Mouse (Mus musculus) layer of hippocampus, postnatal 25 days (tissue): ENCODE data around the gene Itga6. TPM values are rescaled to one million over a fixed set of nuclear protein-coding genes. Genes with fewer than 3 reads are reported as not detected.

ENCODE experiments used
- DNase-seq, 2 experiments: peaks; one replicate each; pipeline ENCODE4 v3.0.0; 2022; ENCODE audit warnings: mixed read lengths in 2 of 2, low spot score in 1 of 2; ENCODE audit errors: extremely low spot score in 1 of 2
- total RNA-seq, 2 experiments: library from RNA; stranded (reverse); gene quantifications; 2 replicates each; pipeline ENCODE4 v1.2.3; 2021

Gene Itga6
- total RNA-seq, 2 experiments from 2014 or later, result 27.2 to 35.7 TPM

DNA sequence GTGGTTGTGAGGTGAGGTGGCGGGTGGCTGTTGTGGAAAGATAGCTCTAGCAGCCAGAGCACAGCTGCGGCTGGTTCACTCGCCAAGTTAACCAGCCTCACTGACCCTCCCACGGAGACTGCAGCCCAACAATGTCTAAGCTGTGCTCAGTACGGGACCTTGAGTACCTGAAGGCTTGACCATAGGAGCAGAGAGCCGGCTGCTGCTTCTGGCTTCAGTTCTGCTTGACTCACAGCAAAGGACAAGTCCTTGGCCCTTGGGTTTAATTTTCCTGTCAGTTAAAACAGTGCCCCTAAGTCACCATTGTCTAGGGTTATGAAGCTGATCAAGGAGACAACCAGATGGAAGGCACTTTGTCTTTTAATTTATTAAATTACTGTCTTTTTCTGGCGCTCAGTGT is 89.0 kb downstream of the Itga6 start:
- DNase-seq, result no peak

DNA sequence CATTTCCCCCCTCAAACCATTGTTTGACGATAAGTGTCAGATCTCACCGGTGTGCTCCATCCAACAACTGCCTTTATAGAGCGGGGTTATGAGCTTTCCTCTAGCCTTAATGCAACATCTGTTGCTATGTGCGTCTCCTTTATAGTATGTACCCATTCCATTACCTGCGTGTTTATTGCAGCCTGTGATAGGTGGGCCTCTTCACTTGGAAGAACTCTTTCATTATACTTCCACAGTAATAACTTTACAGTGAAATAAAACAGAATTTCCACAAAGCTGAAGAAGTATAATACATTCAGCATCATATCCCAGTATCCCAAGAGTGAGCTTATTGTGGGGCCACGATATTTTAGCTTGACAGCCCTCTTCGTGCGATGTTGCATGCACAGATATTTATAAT is 90.1 kb downstream of the Itga6 start:
- no peak for DNase-seq

DNA sequence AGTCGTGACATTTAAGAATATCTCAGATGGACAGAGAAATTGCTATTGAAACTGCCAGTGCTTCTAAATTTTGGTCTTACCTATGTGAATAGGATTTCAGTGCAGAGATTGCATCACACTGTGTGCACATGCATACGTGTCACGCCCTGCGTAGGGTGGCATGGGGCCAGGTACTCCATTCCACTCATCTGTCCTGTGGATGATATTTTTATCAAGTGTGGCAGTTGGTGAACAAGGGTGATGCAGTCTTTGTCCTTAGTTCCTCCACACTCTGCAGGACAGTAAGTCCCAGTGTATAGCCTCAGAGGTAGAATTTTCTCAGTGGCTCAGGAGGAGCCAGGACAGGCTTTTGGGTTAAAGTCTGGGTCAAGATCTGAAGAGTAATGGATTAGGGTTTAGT is 90.8 kb downstream of the Itga6 start:
- DNase-seq, result no peak

DNA sequence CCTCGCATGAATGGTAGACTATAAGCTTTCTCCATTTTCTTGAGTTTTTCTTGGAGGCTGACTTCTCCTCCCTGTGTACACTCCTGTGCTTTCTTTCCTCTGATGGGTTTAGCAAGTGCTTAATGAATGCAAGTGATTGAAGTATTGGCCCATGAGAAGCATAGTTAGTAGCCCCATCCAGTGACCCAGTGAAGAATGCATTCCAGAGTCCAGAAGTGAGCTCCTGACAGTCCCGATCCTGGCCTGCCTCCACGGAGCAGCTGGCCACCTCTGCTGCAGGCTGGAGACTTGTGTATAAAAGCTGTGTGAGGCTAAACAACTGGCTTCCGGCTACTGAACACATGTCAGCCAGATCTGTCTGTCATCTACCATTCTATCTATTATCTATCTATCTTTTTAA is 91.8 kb downstream of the Itga6 start:
- DNase-seq, result no peak

DNA sequence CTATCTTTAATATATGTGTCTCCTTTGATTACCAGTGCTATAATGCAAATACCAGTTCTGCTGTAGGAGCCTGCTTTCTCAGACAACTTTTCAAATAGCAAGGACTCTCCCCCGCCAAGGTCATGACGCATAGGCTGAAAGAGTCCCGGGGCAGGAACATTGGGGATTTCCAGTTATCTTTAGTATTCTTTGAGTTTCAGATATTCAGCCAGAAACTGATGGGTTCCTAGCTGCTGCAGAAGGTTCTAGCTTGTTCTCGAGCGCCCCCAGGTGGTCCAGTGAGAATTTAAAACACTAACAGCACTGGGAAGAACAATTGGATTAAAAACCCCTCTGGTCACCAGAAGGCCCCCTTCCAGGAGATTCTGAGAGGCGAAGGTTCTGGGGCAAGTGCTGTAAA is 92.4 kb downstream of the Itga6 start:
- peak; percentile 61 to 95 for DNase-seq

DNA sequence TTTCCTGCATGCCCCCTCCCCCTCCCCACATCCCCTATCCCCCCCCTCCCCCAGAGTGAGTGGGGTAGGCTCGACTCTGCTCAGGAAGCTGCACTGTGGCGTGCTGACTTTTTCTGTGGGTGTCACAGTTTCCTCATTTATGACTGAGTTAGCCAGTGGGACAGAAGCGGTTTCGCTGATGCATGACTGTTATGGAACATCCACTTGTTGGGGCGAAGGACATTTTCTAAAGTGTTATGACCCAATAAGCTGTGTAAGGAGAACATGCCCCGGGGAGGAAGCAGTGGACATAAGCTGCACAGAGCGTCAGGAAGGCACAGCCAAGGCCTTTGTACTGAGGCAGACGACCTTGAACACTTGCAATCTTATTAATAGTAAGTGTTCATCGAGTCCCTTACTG is 97.9 kb downstream of the Itga6 start:
- no peak for DNase-seq

DNA sequence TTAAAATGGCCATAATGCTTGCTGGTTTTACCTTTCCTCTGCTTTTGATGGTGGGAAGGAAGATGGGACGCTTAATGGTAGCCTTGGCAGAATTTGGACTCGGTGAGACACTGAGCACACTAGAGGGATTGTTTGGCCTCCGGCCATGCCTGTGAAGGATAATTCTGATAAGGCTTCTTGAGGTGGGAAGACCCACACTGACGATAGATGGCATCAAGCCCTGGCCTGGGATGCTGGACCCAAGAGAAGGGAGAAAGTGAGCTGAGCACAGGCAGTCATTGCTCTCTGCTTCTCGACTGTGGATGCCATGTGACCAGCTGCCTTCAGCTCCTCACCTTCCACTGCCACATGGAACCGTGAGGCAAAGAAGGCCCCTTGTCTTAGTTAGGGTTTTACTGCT is 99.5 kb downstream of the Itga6 start:
- no peak for DNase-seq

DNA sequence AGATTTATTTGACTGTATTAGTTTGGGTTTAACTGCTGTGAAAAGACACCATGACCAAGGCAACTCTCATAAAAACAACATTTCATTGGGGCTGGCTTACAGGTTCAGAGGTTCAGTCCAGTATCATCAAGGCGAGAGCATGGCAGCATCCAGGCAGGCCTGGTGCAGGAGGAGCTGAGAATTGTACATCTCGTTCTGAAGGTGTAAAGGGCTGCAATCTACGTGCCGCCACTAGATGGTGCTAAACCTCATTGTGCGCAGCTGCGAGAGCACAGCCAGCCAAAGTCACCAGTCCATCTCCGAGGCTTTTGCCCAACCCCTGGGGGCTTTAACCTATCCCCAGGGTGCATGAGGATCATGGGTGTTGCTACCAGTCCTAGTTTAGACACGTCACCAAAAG is 106.7 kb downstream of the Itga6 start:
- DNase-seq, result peak in 1 of 2 experiments; percentile 65

DNA sequence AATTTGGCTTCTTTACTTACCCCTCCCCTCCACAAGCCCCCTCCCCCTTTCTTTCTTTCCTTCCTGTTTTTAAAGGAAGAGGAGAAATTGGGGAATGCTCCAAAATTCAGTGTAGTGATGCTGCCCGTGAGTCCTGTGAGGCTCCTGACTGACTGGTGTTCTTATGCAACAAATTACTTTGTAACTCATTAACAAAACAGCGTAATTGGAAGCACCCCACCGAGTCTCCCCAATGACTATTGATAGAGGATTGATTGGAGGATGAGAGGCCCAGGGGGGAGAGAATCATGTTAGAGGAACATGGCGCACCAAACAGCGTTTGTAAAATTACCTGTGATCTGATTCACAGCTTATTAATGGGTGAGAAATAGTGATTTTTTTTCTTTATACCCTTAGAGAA is 109.7 kb downstream of the Itga6 start:
- DNase-seq, result no peak

DNA sequence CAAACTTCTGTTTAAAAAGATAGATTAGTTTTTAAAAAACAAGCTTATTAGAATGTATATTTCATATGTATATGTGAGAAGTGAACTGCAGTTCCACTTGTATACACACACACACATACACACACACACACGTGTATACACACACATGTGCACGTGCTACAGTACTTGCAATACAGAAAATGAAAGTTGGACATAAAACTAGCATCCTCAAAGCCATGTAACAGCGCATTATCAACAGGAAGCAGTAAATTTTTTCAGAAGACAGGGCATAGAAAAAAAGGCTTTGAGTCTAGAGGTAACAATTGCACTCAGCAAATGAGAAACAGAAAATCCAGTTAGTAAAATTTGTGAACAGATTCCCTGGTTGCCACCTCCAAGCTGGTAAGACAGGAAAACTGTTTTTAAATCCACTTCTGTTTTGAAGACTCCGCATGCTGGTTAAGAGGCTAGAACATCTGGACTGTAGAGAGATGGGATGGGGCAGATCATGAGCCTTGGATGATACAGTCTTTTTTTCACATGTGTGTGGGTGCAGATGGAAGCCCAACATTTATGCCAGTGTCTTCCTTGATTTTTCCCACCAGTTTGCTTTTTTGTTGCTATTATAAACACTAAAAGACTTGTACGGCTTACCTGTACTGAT is 118.2 kb downstream of the Itga6 start:
- no peak for DNase-seq

DNA sequence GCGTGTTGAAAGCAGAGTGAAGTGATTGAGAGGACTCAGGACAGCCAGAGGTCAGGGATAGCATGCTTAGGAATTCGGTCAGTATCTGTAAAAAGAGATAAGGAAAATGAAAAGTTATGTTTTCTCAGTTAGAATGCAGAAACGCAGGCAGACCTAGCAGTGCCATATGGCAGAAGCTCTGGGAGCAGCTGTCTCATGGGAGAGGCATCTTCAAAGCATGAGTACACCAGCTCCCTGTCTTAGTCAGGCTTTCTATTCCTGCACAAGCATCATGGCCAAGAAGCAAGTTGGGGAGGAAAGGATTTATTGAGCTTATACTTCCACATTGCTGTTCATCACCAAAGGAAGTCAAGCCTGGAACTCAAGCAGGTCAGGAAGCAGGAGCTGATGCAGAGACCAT is 119.6 kb downstream of the Itga6 start:
- peak; percentile 30 to 34 for DNase-seq

DNA sequence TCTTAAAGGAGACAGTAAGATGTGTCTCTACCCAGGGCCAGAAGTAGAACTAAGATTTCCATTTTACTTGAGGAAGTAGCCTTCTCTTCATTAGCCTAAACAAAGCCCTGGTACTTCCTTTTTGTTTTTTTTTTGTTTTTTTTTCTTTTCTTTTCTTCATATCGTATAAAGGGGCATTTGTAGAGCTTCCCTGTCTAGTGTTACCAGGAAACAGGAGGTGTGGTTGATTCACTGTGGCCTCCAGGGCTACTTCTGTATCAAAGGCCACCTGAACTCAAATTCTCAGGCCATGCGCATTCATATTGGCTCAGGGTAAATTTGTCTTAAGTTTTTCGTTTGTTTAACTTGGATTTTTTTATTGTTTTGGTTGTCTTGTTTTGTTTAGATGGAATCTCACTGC is 120.5 kb downstream of the Itga6 start:
- DNase-seq, result no peak

DNA sequence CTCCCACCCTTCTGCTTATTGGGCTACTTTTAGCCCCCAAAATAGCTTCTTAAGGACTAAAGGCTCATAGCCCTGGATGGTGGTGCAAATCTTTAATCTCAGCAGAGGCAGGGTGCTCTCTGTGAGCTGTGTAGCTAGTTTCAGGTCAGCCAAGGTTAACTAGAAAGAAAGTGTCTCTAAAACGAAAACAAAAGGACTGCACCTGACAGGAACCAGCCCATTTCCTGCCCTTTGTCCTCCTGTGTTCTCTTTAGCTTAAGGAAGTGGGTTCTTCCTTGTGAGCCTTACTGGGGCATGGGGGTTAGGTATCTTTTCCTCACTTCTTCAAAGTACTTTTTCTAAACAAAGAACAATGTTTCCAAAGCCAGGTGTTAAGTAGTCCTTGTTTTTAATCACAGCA is 121.1 kb downstream of the Itga6 start:
- DNase-seq, result no peak

DNA sequence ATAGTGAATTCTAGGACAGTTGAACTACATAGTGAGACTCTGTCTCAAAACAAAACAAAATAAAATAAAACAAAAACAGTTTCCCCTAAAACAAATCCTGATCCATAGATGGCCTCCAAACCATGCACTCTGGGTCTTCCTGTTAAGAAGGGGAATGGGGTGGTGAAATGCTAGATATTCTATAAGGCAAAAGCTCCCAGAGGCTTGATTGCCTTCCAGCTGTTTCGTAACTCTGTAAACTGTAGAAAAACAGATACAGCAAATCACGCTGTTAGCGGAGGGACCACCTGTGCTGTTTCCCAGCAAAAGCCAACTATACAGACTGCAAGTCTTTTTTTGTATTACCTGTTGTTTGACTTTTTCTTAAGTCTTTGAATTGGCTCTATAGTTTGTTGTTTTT is 121.6 kb downstream of the Itga6 start:
- DNase-seq, result no peak

DNA sequence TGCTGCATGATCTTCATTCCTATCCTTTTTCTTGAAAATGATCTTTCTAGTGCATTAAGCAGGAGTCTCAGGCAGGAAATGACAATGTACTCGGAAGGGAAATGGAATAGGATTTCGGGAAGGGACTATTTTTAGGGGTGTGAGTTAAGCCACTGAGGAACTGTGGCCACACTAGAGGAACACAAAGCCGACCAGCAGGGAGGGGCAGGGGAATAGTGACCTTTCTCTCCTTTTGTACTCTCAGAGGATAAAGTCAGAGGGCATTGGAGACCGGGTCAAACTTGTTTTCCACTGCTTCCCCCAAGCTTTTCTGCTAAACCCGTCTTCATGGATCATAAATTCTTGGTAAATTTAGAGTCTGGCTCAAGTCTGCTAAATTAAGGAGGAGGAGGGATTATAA is 122.1 kb downstream of the Itga6 start:
- DNase-seq, result no peak

DNA sequence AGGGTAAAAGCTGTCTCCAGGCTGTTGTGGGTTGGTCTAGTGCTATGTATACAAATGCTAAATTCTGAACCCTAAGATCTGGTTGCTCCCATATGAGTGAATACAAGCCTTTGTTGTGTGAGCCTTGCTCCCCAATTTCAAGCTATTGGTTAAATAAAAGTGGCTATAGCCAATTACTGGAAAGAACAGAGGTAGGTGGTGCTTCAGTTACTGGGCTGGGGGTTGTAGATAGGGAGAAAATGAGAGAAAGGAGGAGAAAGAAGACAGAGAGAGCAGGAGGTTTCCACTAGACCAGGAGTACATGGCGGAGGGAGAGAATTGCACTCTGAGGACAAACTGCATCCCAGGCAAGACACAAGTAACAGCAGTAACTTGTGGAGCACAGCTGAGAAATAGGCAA is 122.8 kb downstream of the Itga6 start:
- DNase-seq, result no peak

DNA sequence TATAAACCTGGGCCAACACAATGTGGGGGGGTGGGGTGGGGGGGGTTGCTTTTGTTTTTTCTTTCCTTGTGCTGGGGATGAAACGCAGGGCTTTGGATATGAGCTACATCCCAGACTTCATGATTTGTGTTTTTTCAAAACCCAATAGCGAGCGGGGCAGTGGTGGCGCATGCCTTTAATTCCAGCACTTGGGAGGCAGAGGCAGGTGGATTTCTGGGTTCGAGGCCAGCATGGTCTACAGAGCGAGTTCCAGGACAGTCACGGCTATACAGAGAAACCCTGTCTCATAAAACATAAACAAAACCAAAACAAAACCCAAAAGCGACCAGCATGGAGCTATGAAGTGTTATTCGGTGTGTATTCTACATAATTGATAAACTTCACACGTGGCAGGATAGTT is 126.7 kb downstream of the Itga6 start:
- DNase-seq, result no peak

DNA sequence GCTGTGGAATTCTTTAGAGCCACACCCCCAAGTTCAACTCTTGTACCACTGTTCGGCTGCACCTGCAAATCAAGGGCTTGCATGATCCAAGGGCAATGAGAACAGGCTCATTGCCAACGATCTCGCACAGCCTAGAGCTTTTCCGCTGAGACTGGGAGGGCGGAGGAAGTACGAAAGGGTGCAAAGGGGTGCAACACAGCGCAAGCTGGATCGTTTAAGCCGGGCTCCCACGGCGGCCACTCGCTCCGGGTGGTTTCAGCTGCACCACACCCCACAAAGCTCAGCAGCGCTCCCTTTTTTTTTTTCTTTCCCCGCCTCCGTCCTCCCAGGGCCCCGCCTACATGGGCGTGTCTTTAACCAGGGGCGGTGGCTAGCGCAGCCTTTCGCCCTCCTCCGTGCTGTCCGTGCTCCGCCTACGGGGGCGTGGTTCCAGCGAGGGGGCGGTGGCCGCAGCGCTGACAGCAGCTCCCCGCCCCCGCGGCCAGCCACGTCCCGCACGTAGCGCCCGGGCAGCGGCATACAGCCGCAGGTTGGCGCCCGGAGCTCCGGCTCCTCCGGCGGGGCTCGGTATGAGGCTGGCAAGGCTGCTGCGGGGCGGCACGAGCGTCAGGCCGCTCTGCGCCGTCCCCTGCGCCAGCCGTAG is 127.5 kb downstream of the Itga6 start, which contains the start of gene Pdk1:
Gene Pdk1 (plus strand): TSS at position 424 of the 643 bp plus-strand sequence.
- DNase-seq, result peak; percentile 89 to 93

DNA sequence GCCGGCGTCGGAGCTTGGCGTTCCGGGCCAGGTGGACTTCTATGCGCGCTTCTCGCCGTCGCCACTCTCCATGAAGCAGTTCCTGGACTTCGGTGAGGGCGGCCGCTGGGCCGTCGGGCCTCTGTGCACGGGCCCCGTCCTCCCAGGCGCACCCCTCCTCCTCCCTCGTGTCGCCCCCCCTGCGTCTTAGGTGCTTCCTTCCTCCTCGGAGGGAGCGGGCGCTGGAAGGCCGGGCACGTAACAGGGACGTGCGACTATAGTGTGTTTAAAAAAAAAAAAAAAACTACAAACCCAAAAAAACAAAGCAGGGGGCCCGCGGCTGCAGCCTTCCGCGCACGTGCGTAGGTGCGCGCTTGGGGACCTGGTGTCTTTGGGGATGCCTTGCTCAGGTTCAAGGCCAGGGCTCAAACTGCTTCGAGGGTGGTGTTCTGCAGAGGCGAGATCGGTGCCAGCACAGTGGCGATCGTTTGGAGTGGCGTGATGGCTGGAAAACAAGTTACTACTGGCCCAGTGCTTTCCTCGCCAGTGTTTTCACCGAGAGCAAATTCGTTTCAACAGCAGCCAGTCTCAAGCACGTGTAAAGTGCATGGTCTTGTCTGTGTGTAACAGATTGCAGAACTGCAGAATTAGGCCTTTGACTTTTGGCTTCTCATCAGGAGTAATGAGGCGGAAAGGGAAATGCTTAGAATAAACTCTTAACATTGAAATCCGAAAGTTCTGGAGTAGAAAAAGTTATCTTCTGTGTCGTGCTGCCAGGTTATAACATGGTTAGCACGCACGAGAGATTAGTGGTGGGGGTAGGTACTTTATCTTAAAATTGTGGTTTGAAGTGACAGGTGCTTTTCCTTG is 128.3 kb downstream of the Itga6 start:
- DNase-seq, result peak; percentile 24 to 26

DNA sequence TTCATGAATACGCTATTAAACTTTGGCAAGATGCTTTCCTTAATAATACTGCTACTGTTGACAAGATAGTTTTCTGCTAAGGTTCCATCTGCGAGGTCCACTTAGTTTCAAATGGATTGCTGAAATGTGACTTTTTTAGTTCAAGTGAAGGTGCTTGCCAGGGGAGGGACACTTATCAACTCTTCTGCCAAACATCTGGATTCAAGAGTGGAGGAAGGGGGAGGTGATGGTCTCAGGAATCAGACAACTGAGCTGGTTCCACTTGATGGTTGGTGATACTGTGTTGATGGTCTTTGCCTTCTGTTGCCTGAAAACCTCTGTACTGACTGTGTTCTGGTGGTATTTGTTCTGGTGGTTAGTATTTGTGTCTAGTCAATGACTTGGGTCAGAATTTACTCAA is 129.0 kb downstream of the Itga6 start:
- DNase-seq, result no peak

DNA sequence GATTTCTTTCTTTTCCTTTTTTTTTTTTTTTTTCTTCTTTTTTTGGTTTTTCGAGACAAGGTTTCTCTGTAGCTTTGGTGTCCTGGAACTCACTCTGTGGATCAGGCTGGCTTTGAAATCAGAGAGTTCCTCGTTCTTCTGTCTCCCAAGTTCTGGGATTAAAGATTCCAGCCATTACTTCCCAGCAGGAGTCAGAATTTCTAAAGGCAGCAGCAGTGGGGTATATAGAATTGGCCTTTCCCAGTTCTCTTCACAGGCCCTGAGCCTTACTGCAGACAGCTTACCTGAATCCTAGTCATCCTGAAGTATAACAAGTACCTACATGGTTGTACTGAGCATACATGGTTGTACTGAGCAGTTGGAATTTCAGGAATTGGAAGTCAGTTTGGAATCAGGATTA is 129.4 kb downstream of the Itga6 start:
- DNase-seq, result no peak

DNA sequence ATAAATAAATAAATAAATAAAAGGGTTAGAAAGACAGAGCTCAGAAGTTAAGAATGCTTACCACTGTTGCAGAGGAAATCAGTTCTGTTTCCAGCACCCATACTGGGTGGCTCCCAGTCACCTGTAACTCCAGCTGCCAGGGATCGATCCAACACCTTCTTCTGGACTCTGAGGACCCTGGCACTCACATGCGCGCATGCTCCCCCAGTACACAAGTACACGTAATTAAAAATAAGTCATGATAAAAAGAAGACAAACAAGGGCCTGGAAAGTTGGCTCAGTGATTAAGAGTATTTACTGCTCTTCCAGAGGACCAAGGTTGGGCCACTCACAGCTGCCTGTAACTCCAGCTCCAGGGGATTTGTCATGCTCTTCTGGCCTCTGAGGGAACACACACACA is 132.4 kb downstream of the Itga6 start:
- DNase-seq, result no peak
